Mouse (Mus musculus): ENCODE data around the gene Atg13. TPM values are rescaled to one million over a fixed set of nuclear protein-coding genes. Genes with fewer than 3 reads are reported as not detected.

The Atg13 gene
- total RNA-seq, 1 experiment: 18.7 TPM

DNA sequence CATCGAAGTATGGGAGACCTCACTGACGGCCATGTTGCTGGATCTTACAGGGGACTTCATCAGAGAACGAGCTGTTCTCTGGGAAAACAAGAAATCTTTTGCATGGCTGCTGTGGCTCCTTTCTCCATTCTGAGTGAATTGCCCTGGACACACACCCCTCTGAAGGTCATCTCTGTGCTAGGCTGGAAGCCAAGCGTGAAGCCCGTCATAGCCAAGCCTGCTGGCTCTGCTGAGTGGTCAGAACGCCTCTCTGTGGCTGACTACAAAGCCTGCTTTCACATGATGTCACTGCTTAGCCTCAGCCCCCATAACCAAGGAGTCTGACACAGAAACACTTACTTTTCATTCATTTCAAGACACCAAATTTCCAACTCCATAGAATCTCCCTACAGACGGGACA, 20.9 kb downstream of the Atg13 start:
- DNase-seq (ENCODE audit: low read depth, low spot score): no peak
- Histone ChIP-seq H3K27ac (ENCODE audit: insufficient read depth, low read depth, low read length, poor library complexity, severe bottlenecking) (no peak overlapping the region), H3K4me1 (ENCODE audit: control insufficient read depth in 2 of 2, insufficient read depth in 2 of 2, low read length in 2 of 2, poor library complexity in 1 of 2) (peaks cover 0 to 2% of the 10 kb centered on the region in 2 experiments; a peak in 1 of 4 replicates), H3K36me3 (ENCODE audit: control insufficient read depth, insufficient read depth, low read length, poor library complexity, severe bottlenecking) (peaks cover 21% of the 10 kb centered on the region), H3K9ac (ENCODE audit: insufficient read depth, low read depth, low read length, poor library complexity, severe bottlenecking) (no peak overlapping the region), H3K9me3 (ENCODE audit: control insufficient read depth, insufficient read depth, low read depth, low read length) (no peaks in the 10 kb centered on the region), H3K4me3 (ENCODE audit: insufficient read depth in 1 of 2, low read depth in 1 of 2, low read length in 2 of 2, poor library complexity in 1 of 2, severe bottlenecking in 1 of 2) (no peak overlapping the region)
- in situ Hi-C loops (cut with MboI; ENCODE audit: low sequenced_read_pairs in 2 of 2, unreplicated experiment in 2 of 2): no loop called here
- no peak for TF ChIP-seq ZNF384 (IDR thresholded peaks at IDR 0.05; ENCODE audit: low read depth, low read length)
- no peak for TF ChIP-seq HCFC1 (IDR thresholded peaks at IDR 0.05; ENCODE audit: borderline replicate concordance, insufficient read depth, low read length)
- no peak for TF ChIP-seq ZC3H11A (IDR thresholded peaks at IDR 0.05; ENCODE audit: borderline replicate concordance, low read depth, low read length)
- TF ChIP-seq CHD2 (IDR thresholded peaks at IDR 0.05; ENCODE audit: low read depth, low read length): no peak
- TF ChIP-seq MAFK (IDR thresholded peaks at IDR 0.05; ENCODE audit: insufficient read depth, low read depth, low read length): no peak

DNA sequence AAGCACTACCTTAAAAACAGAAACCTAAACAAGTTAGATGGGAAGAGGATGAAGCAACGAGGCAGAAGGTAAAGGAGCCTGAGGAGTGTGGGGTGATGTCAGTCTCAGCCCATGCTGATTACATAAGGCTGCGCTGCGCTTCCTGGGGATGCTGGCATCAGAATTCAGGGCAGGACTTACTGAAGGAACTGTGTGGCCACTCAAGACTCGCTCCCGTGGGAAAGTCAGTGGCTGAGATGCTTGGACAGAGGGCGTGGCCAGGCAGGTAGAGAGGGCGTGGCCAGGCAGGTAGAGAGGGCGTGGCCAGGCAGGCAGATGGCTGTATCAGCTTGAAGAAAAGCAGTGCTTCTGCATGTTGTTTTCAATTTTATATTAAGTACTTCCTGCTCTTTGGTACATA, 26.5 kb downstream of the Atg13 start:
- DNase-seq (ENCODE audit: low read depth, low spot score): no peak
- H3K27ac ChIP-seq (ENCODE audit: insufficient read depth, low read depth, low read length, poor library complexity, severe bottlenecking): no peak overlapping the region
- in situ Hi-C loops (cut with MboI; ENCODE audit: low sequenced_read_pairs in 2 of 2, unreplicated experiment in 2 of 2): no loop called here
- no peak overlapping the region for H3K4me3 ChIP-seq (ENCODE audit: insufficient read depth in 1 of 2, low read depth in 1 of 2, low read length in 2 of 2, poor library complexity in 1 of 2, severe bottlenecking in 1 of 2)
- H3K36me3 ChIP-seq (ENCODE audit: control insufficient read depth, insufficient read depth, low read length, poor library complexity, severe bottlenecking): peaks cover 31% of the 10 kb centered on the region
- H3K4me1 ChIP-seq (ENCODE audit: control insufficient read depth in 2 of 2, insufficient read depth in 2 of 2, low read length in 2 of 2, poor library complexity in 1 of 2): peaks cover 0 to 3% of the 10 kb centered on the region in 2 experiments; a peak in 1 of 4 replicates
- H3K9me3 ChIP-seq (ENCODE audit: control insufficient read depth, insufficient read depth, low read depth, low read length): no peaks in the 10 kb centered on the region
- no peak for TF ChIP-seq CHD2 (IDR thresholded peaks at IDR 0.05; ENCODE audit: low read depth, low read length)
- TF ChIP-seq MAFK (IDR thresholded peaks at IDR 0.05; ENCODE audit: insufficient read depth, low read depth, low read length): no peak
- no peak for TF ChIP-seq HCFC1 (IDR thresholded peaks at IDR 0.05; ENCODE audit: borderline replicate concordance, insufficient read depth, low read length)
- TF ChIP-seq ZNF384 (IDR thresholded peaks at IDR 0.05; ENCODE audit: low read depth, low read length): no peak
- no peak for TF ChIP-seq ZC3H11A (IDR thresholded peaks at IDR 0.05; ENCODE audit: borderline replicate concordance, low read depth, low read length)
- no peak overlapping the region for H3K9ac ChIP-seq (ENCODE audit: insufficient read depth, low read depth, low read length, poor library complexity, severe bottlenecking)

DNA sequence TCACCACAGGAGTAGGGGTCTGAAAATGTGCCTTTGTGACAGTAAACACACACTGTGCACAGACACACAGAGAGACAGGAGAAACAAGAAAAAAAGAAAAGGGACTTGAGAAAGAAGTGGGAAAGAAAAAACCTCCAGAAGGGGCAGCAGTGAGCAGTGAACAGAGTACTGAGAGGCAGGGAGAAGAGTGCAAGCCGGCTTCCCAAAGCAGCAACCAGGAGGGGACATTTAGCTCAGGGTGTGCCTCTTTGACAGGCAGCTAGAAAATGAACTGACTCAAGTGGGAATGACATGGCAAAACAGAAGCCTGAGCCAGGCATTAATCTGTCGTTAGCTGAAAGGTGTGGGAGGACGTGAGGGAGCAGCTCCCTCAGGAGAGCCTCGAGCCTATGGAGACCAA, 27.5 kb downstream of the Atg13 start:
- Histone ChIP-seq H3K36me3 (ENCODE audit: control insufficient read depth, insufficient read depth, low read length, poor library complexity, severe bottlenecking) (peaks cover 36% of the 10 kb centered on the region), H3K27ac (ENCODE audit: insufficient read depth, low read depth, low read length, poor library complexity, severe bottlenecking) (no peak overlapping the region), H3K9ac (ENCODE audit: insufficient read depth, low read depth, low read length, poor library complexity, severe bottlenecking) (no peak overlapping the region), H3K4me3 (ENCODE audit: insufficient read depth in 1 of 2, low read depth in 1 of 2, low read length in 2 of 2, poor library complexity in 1 of 2, severe bottlenecking in 1 of 2) (no peak overlapping the region), H3K9me3 (ENCODE audit: control insufficient read depth, insufficient read depth, low read depth, low read length) (no peaks in the 10 kb centered on the region), H3K4me1 (ENCODE audit: control insufficient read depth in 2 of 2, insufficient read depth in 2 of 2, low read length in 2 of 2, poor library complexity in 1 of 2) (peaks cover 0 to 3% of the 10 kb centered on the region in 2 experiments; a peak in 1 of 4 replicates)
- in situ Hi-C loops (cut with MboI; ENCODE audit: low sequenced_read_pairs in 2 of 2, unreplicated experiment in 2 of 2): no loop called here
- 0 out of 2 replicates have a peak, but pooled peaks have one; percentile 37 for TF ChIP-seq ZNF384 (IDR thresholded peaks at IDR 0.05; ENCODE audit: low read depth, low read length)
- no peak for TF ChIP-seq CHD2 (IDR thresholded peaks at IDR 0.05; ENCODE audit: low read depth, low read length)
- TF ChIP-seq MAFK (IDR thresholded peaks at IDR 0.05; ENCODE audit: insufficient read depth, low read depth, low read length): 0 out of 2 replicates have a peak, but pooled peaks have one; percentile 5
- no peak for TF ChIP-seq ZC3H11A (IDR thresholded peaks at IDR 0.05; ENCODE audit: borderline replicate concordance, low read depth, low read length)
- no peak for TF ChIP-seq HCFC1 (IDR thresholded peaks at IDR 0.05; ENCODE audit: borderline replicate concordance, insufficient read depth, low read length)
- peak; percentile 69 for DNase-seq (ENCODE audit: low read depth, low spot score)

DNA sequence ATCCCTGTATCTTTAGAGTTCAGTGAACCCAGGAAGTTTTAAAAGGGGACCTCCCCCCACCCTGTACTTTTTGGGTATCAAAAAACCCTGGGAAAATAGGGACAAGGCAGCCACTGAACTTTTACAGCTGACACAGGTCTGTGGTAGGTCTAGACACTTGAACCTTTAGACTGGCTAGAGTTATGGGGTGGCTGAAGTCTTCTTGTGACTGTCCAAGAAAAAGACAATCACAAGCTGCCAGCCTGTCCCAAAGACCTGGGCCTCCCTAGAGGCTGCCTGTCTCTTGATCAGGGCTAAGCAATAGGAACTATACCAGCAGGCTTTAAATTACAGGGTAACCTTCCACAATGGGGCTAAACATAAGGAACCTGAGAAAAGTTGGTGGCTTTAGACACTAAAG, 33.4 kb downstream of the Atg13 start:
- no peak for TF ChIP-seq MAFK (IDR thresholded peaks at IDR 0.05; ENCODE audit: insufficient read depth, low read depth, low read length)
- TF ChIP-seq ZNF384 (IDR thresholded peaks at IDR 0.05; ENCODE audit: low read depth, low read length): no peak
- TF ChIP-seq ZC3H11A (IDR thresholded peaks at IDR 0.05; ENCODE audit: borderline replicate concordance, low read depth, low read length): no peak
- TF ChIP-seq CHD2 (IDR thresholded peaks at IDR 0.05; ENCODE audit: low read depth, low read length): no peak
- TF ChIP-seq HCFC1 (IDR thresholded peaks at IDR 0.05; ENCODE audit: borderline replicate concordance, insufficient read depth, low read length): no peak
- in situ Hi-C loops (cut with MboI; ENCODE audit: low sequenced_read_pairs in 2 of 2, unreplicated experiment in 2 of 2): no loop called here
- H3K4me1 ChIP-seq (ENCODE audit: control insufficient read depth in 2 of 2, insufficient read depth in 2 of 2, low read length in 2 of 2, poor library complexity in 1 of 2): peaks cover 0 to 5% of the 10 kb centered on the region in 2 experiments; a peak in 1 of 4 replicates
- peaks cover 45% of the 10 kb centered on the region for H3K36me3 ChIP-seq (ENCODE audit: control insufficient read depth, insufficient read depth, low read length, poor library complexity, severe bottlenecking)
- DNase-seq (ENCODE audit: low read depth, low spot score): no peak
- no peak overlapping the region for H3K4me3 ChIP-seq (ENCODE audit: insufficient read depth in 1 of 2, low read depth in 1 of 2, low read length in 2 of 2, poor library complexity in 1 of 2, severe bottlenecking in 1 of 2)
- no peaks in the 10 kb centered on the region for H3K9me3 ChIP-seq (ENCODE audit: control insufficient read depth, insufficient read depth, low read depth, low read length)
- no peak overlapping the region for H3K9ac ChIP-seq (ENCODE audit: insufficient read depth, low read depth, low read length, poor library complexity, severe bottlenecking)
- H3K27ac ChIP-seq (ENCODE audit: insufficient read depth, low read depth, low read length, poor library complexity, severe bottlenecking): no peak overlapping the region
